Mouse (Mus musculus): Measurements from ENCODE around the gene Ccdc28b.

Ccdc28b gene

GRCm38 (mm10) chr4:129622803-129623535 is 778 bp downstream of the Ccdc28b start:
- no peak for DNase-seq (ENCODE audit: low spot score)

GRCm38 (mm10) chr4:129622120-129622802 is 1.5 kb downstream of the Ccdc28b start:
- no peak for DNase-seq (ENCODE audit: low spot score)

- no peak for DNase-seq (ENCODE audit: low spot score)
Measured at GRCm38 (mm10) chr4:129621283-129621841, 2.4 kb downstream of the Ccdc28b start.

- DNase-seq (ENCODE audit: low spot score): no peak
Measured at GRCm38 (mm10) chr4:129620419-129621282, 3.1 kb downstream of the Ccdc28b start.

GRCm38 (mm10) chr4:129618786-129619691 is 4.7 kb downstream of the Ccdc28b start, which contains the start of gene Iqcc:
Gene Iqcc (minus strand): TSS chr4:129619099.
- DNase-seq (ENCODE audit: low spot score): peak; percentile 92

- DNase-seq (ENCODE audit: low spot score): no peak
Measured at GRCm38 (mm10) chr4:129618031-129618430, 5.7 kb downstream of the Ccdc28b start.

GRCm38 (mm10) chr4:129617121-129617641 is 6.6 kb downstream of the Ccdc28b start:
- no peak for DNase-seq (ENCODE audit: low spot score)

- no peak for DNase-seq (ENCODE audit: low spot score)
Measured at GRCm38 (mm10) chr4:129616631-129617030, 7.1 kb downstream of the Ccdc28b start.

GRCm38 (mm10) chr4:129615801-129616290 is 7.9 kb downstream of the Ccdc28b start:
- no peak for DNase-seq (ENCODE audit: low spot score)

GRCm38 (mm10) chr4:129614093-129614492 is 9.7 kb downstream of the Ccdc28b start, which contains the start of gene Dcdc2b:
Gene Dcdc2b (minus strand): TSS chr4:129614257.
- DNase-seq (ENCODE audit: low spot score): peak; percentile 74

- DNase-seq (ENCODE audit: low spot score): no peak
Measured at GRCm38 (mm10) chr4:129610472-129610871, 13.3 kb downstream of the Ccdc28b start.

- no peak for DNase-seq (ENCODE audit: low spot score)
Measured at GRCm38 (mm10) chr4:129610026-129610425, 13.7 kb downstream of the Ccdc28b start.

- DNase-seq (ENCODE audit: low spot score): no peak
Measured at GRCm38 (mm10) chr4:129609139-129609631, 14.6 kb downstream of the Ccdc28b start.

- DNase-seq (ENCODE audit: low spot score): peak; percentile 85
Measured at GRCm38 (mm10) chr4:129608426-129609025, 15.2 kb downstream of the Ccdc28b start.

- peak; percentile 81 for DNase-seq (ENCODE audit: low spot score)
Measured at GRCm38 (mm10) chr4:129600233-129601158, 23.3 kb downstream of the Ccdc28b start, which contains the start of the genes Eif3i and Tmem234. Gene Eif3i (minus strand): TSS chr4:129600648. Gene Tmem234 (plus strand): TSS chr4:129600668.

- no peak for DNase-seq (ENCODE audit: low spot score)
Measured at GRCm38 (mm10) chr4:129588865-129589264, 34.9 kb downstream of the Ccdc28b start.

- DNase-seq (ENCODE audit: low spot score): no peak
Measured at GRCm38 (mm10) chr4:129586943-129587342, 36.8 kb downstream of the Ccdc28b start.

- no peak for DNase-seq (ENCODE audit: low spot score)
Measured at GRCm38 (mm10) chr4:129585773-129586172, 38.0 kb downstream of the Ccdc28b start.

Measured in MN1 (cell line).